Mouse (Mus musculus) heart, postnatal 0 days (tissue): ENCODE results near the gene Fpr2. TPM values are rescaled to one million over a fixed set of nuclear protein-coding genes. Genes with fewer than 3 reads are reported as not detected.

Experiments
- ATAC-seq: fragments of 200-750 bp; cut with Nextera tagmentation; 2 replicates; pipeline ENCODE4 v1.8.0; 2017; ENCODE audit warnings: low read depth, moderate number of reproducible peaks, moderate library complexity; ENCODE audit not compliant: insufficient read depth
- DNase-seq: peaks from one replicate; pipeline ENCODE4 v3.0.0-alpha.2; 2016; ENCODE audit warnings: low spot score
- H3K27ac ChIP-seq: fragments of 300-500 bp; sonication (generic); 2 replicates; pipeline ENCODE4 v1.5.1; 2014; ENCODE audit warnings: low read depth, mild to moderate bottlenecking
- H3K27me3 ChIP-seq: fragments of 300-500 bp; sonication (generic); 2 replicates; pipeline ENCODE4 v1.6.1; 2014; ENCODE audit warnings: low read length, mixed read lengths; ENCODE audit not compliant: control insufficient read depth, insufficient read depth
- H3K36me3 ChIP-seq: fragments of 300-500 bp; sonication (generic); replicated peaks from 2 replicates; pipeline ENCODE4 v1.6.1; 2014; ENCODE audit warnings: low read length, mixed read lengths; ENCODE audit not compliant: control insufficient read depth, insufficient read depth
- H3K4me1 ChIP-seq: fragments of 300-500 bp; sonication (generic); 2 replicates; pipeline ENCODE4 v1.6.1; 2014; ENCODE audit warnings: antibody characterized with exemption; ENCODE audit not compliant: control insufficient read depth, insufficient read depth
- H3K4me2 ChIP-seq: fragments of 300-500 bp; sonication (generic); 2 replicates; pipeline ENCODE4 v1.6.1; 2014; ENCODE audit warnings: low read depth, mild to moderate bottlenecking, low read length, moderate library complexity
- H3K4me3 ChIP-seq: fragments of 300-500 bp; sonication (generic); 2 replicates; pipeline ENCODE4 v1.5.1; 2014; ENCODE audit warnings: low read depth, low read length
- H3K9ac ChIP-seq: fragments of 300-500 bp; sonication (generic); replicated peaks from 2 replicates; pipeline ENCODE4 v1.6.1; 2014; ENCODE audit warnings: low read depth, low read length, mixed read lengths
- H3K9me3 ChIP-seq: fragments of 300-500 bp; sonication (generic); replicated peaks from 2 replicates; pipeline ENCODE4 v1.6.1; 2016; ENCODE audit warnings: low read length; ENCODE audit not compliant: control insufficient read depth
- CTCF ChIP-seq: IDR thresholded peaks from 2 replicates; pipeline ENCODE4 v1.5.1; 2016; ENCODE audit warnings: antibody characterized with exemption, control low read depth, low read depth
- EP300 ChIP-seq: IDR thresholded peaks from 2 replicates; pipeline ENCODE4 v1.6.1; 2016; ENCODE audit warnings: antibody characterized with exemption, low read depth
- WGBS: fragments of 180-500 bp; shearing (Covaris S2); extraction: QIAGEN DNeasy Blood & Tissue Kit; methylation state at CpG from one replicate; pipeline ENCODE4 v1.1.7; 2014; 5-methylcytosine and 5-hydroxymethylcytosine counted together
- polyA plus RNA-seq: library from polyadenylated mRNA; unstranded; fragments of >200 nt; fragmentation: Nextera tagmentation; extraction: Ambion mirVana; gene quantifications from 2 replicates; pipeline ENCODE4 v1.2.1, GENCODE M21; 2015
- total RNA-seq: library from RNA; depleted of rRNA; stranded (reverse); fragments of >200 nt; gene quantifications from 2 replicates; pipeline ENCODE4 v1.2.3, GENCODE M21; 2014; ENCODE audit warnings: low replicate concordance

Fpr2 gene
- total and polyA plus RNA-seq, 2 experiments from 2014 or later, result 0.19 TPM; not detected in 1

DNA sequence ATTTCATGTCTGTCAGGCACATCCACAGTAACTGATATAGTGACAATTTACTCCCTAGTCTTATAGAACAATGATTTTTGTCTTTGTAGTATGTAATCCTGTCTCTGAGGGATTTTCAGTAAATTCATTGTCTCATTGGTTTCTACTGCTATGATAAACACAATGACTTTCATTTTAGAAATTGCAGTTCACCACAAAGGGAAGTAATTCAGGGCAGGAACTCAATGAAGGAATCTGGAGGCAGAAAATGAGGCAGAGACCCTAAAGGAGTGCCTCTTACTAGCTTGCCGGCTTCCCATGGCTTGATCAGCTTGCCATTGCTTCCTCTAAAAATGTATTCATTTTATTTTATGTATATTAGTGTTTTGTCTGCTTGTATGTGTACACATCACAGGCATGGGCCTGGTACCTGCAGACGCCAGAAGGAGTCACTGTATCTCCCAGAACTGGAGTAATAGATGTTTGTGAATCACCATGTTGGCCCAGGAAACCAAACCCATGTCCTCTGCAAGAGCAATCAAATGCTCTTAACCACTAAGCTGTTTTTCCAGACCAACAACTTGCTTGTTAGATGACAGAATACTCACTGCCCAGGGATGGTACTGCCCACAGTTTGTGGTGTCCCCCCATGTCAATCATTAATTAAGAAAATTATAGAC lies 16.6 kb upstream of the Fpr2 start:
- no peak for DNase-seq
- WGBS, result 62% methylated on average over 2 of the region's 2 CpGs
- H3K36me3 ChIP-seq, result no peaks in the 10 kb centered on the region
- H3K4me2 ChIP-seq, result no peak overlapping the region
- no peak overlapping the region for H3K27ac ChIP-seq
- H3K4me3 ChIP-seq, result no peak overlapping the region
- TF ChIP-seq EP300 (no peak), CTCF (no peak)
- ATAC-seq, result no peak
- no peaks in the 10 kb centered on the region for H3K9me3 ChIP-seq
- H3K27me3 ChIP-seq, result no peaks in the 10 kb centered on the region
- H3K4me1 ChIP-seq, result no peaks in the 10 kb centered on the region
- H3K9ac ChIP-seq, result no peak overlapping the region

DNA sequence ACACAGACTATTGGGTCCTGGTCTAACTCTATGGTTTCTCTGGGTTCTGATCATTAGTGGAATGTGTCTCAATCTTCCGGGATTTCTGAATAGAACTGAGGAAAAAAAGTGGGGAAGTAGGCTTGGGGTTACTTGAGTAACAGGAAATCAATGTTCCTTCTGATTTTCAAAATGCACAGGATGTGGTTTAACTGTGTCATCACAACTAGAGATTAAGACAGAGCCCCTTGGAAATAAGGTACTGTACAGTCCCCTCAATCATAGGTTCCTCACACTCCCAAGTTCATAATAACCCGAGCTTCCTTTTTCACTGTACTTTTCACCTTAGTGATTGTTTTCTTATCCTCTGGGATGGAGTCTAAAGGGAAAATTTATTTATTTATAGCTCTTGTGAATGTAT lies 15.9 kb upstream of the Fpr2 start:
- H3K4me1 ChIP-seq, result no peaks in the 10 kb centered on the region
- no peak for TF ChIP-seq EP300
- TF ChIP-seq CTCF, result no peak
- H3K4me2 ChIP-seq, result no peak overlapping the region
- H3K27ac ChIP-seq, result no peak overlapping the region
- ATAC-seq, result no peak
- DNase-seq, result no peak
- WGBS, result 68% methylated on average over 2 of the region's 2 CpGs
- H3K9me3 ChIP-seq, result no peaks in the 10 kb centered on the region
- H3K4me3 ChIP-seq, result no peak overlapping the region
- no peaks in the 10 kb centered on the region for H3K27me3 ChIP-seq
- no peak overlapping the region for H3K9ac ChIP-seq
- H3K36me3 ChIP-seq, result no peaks in the 10 kb centered on the region

DNA sequence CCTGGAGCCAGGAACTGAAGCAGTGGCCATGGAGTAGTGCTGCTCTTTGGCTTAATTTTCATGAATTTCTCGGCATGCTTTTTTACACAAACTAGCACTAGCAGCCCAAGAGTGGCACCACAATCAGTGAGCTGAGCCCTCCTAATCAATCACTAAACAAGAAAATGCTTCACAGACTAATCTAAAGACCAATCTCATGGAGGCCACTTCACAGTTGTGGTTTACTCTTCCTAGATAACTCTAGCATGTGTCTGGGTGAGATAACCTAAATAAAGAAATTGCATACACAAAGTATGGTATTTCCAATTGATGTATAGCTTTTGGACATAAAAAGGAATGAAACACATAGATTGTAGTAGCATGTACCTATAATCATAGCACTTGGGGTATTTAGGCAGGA lies 8.3 kb upstream of the Fpr2 start:
- Histone ChIP-seq H3K4me1 (no peaks in the 10 kb centered on the region), H3K27me3 (no peaks in the 10 kb centered on the region), H3K9ac (no peak overlapping the region), H3K36me3 (no peaks in the 10 kb centered on the region), H3K9me3 (no peaks in the 10 kb centered on the region), H3K27ac (no peak overlapping the region), H3K4me3 (no peak overlapping the region), H3K4me2 (no peak overlapping the region)
- DNase-seq, result no peak
- TF ChIP-seq EP300, result no peak
- no peak for TF ChIP-seq CTCF
- WGBS, result 67% methylated on average over 1 of the region's 1 CpGs
- ATAC-seq, result no peak

DNA sequence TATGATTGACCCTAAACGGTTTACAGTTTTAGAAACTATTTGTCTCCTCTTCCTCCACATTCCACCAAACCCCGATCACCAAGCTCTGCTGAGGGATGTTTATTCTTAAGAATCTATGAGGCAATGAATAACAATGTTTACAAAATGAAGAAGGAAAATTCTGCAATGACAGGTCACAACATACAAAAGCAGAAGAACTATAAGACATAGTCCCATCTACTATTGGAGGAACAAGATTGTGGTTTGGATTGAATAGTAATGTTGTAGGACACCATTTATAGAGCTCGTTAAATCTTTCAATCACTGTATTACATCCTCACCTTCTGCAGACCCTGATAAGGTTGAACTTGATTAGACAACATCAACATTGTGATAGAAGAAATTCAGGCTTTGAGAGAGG lies 5.0 kb upstream of the Fpr2 start:
- no peak overlapping the region for H3K9ac ChIP-seq
- no peak overlapping the region for H3K27ac ChIP-seq
- no peak overlapping the region for H3K4me3 ChIP-seq
- H3K36me3 ChIP-seq, result no peaks in the 10 kb centered on the region
- H3K9me3 ChIP-seq, result no peaks in the 10 kb centered on the region
- H3K4me2 ChIP-seq, result no peak overlapping the region
- no peak for DNase-seq
- ATAC-seq, result no peak
- no peaks in the 10 kb centered on the region for H3K27me3 ChIP-seq
- no peak for TF ChIP-seq CTCF
- TF ChIP-seq EP300, result no peak
- no peaks in the 10 kb centered on the region for H3K4me1 ChIP-seq
- 70% methylated on average over 3 of the region's 3 CpGs for WGBS

DNA sequence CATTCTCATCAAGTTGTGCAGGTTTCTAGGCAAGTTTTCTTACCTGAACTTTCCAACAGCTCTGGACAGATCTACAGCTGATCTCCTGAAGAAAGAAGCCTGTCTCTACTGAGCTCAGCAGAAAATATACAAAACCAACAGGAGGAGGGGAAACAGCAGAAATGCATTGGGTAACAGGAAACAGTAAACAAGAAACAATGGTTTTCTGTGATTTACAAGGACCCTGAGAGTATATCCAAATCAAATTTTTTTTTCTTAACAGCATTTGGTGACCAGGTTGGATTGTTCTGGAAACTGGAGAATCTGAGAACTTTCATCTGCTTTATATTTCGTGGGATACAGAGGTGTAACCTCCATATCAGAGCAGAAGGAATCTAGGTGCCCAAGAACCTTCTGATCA lies 3.8 kb upstream of the Fpr2 start, which contains the start of gene Fpr1:
Fpr1 (minus strand) TSS at position 101 of the 400 bp plus-strand sequence.
- TF ChIP-seq CTCF (no peak), EP300 (no peak)
- Histone ChIP-seq H3K27ac (no peak within 1 kb of the TSS), H3K9me3 (no peaks in the 10 kb centered on the region), H3K4me1 (no peaks in the 10 kb centered on the region), H3K36me3 (no peaks in the 10 kb centered on the region), H3K4me3 (no peak within 1 kb of the TSS), H3K4me2 (no peak within 1 kb of the TSS), H3K27me3 (no peaks in the 10 kb centered on the region), H3K9ac (no peak within 1 kb of the TSS)
- no peak for ATAC-seq
- no peak for DNase-seq
- 57% methylated on average over 1 of the region's 1 CpGs for WGBS

DNA sequence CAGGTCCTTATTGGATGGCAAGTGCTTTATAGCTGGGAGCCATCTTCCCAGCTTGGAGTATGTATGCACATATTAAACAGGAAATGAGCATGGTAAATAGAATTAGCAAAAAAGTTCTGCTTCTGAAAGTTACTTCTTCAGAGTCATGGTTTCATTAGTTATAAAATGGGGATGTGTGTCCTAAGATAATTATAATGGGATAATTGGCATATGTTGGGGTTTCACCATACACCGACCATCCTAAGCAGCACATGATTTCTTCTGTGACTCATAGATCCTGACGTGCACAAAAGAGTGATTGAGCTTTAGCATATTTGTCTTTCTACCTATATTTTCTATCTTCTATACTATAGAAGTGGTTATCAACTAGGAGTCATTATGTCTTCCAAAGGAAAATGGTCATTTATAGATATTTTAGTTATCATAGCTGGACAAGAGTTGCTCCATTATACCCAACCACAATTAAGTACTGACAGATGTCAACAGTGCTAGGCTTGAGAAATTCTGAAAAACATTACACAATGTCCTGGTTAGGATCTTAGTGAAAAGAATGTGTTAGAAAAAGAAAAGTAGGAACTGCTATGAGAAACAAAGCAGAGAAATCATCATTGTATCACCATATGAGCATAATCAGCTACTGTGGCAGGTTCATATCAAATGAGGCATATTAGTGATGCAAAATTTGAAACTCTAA lies 2.3 kb downstream of the Fpr2 start:
- Histone ChIP-seq H3K4me3 (no peak overlapping the region), H3K36me3 (no peaks in the 10 kb centered on the region), H3K4me2 (no peak overlapping the region), H3K9ac (no peak overlapping the region), H3K9me3 (no peaks in the 10 kb centered on the region), H3K27me3 (no peaks in the 10 kb centered on the region), H3K27ac (no peak overlapping the region), H3K4me1 (no peaks in the 10 kb centered on the region)
- no peak for TF ChIP-seq CTCF
- no peak for TF ChIP-seq EP300
- WGBS, result 71% methylated on average over 2 of the region's 2 CpGs
- DNase-seq (no peak), ATAC-seq (no peak)
